Mouse (Mus musculus): Measurements from ENCODE around the gene Gnat2. TPM values are rescaled to one million over a fixed set of nuclear protein-coding genes. Genes with fewer than 3 reads are reported as not detected.

Gnat2 gene
- polyA plus RNA-seq, 1 experiment: not detected

GRCm38 (mm10) chr3:108096226-108096625, 3.6 kb downstream of the Gnat2 start:
- Histone ChIP-seq H3K4me1 (ENCODE audit: control insufficient read depth, insufficient read depth, low read length) (peaks cover 8% of the 10 kb centered on the region; the same call in 1 of the 2 replicates), H3K27ac (ENCODE audit: control insufficient read depth, insufficient read depth, low read depth, low read length, poor library complexity) (no peak overlapping the region), H3K4me3 (replicated peaks; ENCODE audit: control insufficient read depth, low read depth, low read length) (no peak overlapping the region)
- WGBS: 10% methylated on average over 8 of the region's 8 CpGs
- TF ChIP-seq POLR2A (IDR thresholded peaks at IDR 0.05; ENCODE audit: borderline replicate concordance, control insufficient read depth, low read depth, low read length): no peak
- no peak for TF ChIP-seq CTCF (IDR thresholded peaks at IDR 0.05; ENCODE audit: control insufficient read depth, insufficient read depth, low read length)

- Histone ChIP-seq H3K4me1 (ENCODE audit: control insufficient read depth, insufficient read depth, low read length) (peaks cover 8% of the 10 kb centered on the region; the same call in 1 of the 2 replicates), H3K27ac (ENCODE audit: control insufficient read depth, insufficient read depth, low read depth, low read length, poor library complexity) (peak overlapping the region; percentile 49; the same call in 1 of the 2 replicates), H3K4me3 (replicated peaks; ENCODE audit: control insufficient read depth, low read depth, low read length) (peak overlapping the region; percentile 23)
- WGBS: 38% methylated on average over 10 of the region's 10 CpGs
- TF ChIP-seq CTCF (IDR thresholded peaks at IDR 0.05; ENCODE audit: control insufficient read depth, insufficient read depth, low read length) (no peak), POLR2A (IDR thresholded peaks at IDR 0.05; ENCODE audit: borderline replicate concordance, control insufficient read depth, low read depth, low read length) (no peak)
Observed at GRCm38 (mm10) chr3:108096726-108097125, 4.1 kb downstream of the Gnat2 start.

- H3K4me3 ChIP-seq (replicated peaks; ENCODE audit: control insufficient read depth, low read depth, low read length): no peak overlapping the region
- peaks cover 8% of the 10 kb centered on the region; the same call in 1 of the 2 replicates for H3K4me1 ChIP-seq (ENCODE audit: control insufficient read depth, insufficient read depth, low read length)
- TF ChIP-seq CTCF (IDR thresholded peaks at IDR 0.05; ENCODE audit: control insufficient read depth, insufficient read depth, low read length) (no peak), POLR2A (IDR thresholded peaks at IDR 0.05; ENCODE audit: borderline replicate concordance, control insufficient read depth, low read depth, low read length) (no peak)
- 82% methylated on average over 8 of the region's 8 CpGs for WGBS
- no peak overlapping the region for H3K27ac ChIP-seq (ENCODE audit: control insufficient read depth, insufficient read depth, low read depth, low read length, poor library complexity)
Observed at GRCm38 (mm10) chr3:108097656-108098055, 5.1 kb downstream of the Gnat2 start.

GRCm38 (mm10) chr3:108098316-108098715, 5.7 kb downstream of the Gnat2 start:
- WGBS: 60% methylated on average over 6 of the region's 6 CpGs
- Histone ChIP-seq H3K27ac (ENCODE audit: control insufficient read depth, insufficient read depth, low read depth, low read length, poor library complexity) (no peak overlapping the region), H3K4me1 (ENCODE audit: control insufficient read depth, insufficient read depth, low read length) (peaks cover 6% of the 10 kb centered on the region; the same call in 1 of the 2 replicates), H3K4me3 (replicated peaks; ENCODE audit: control insufficient read depth, low read depth, low read length) (no peak overlapping the region)
- TF ChIP-seq POLR2A (IDR thresholded peaks at IDR 0.05; ENCODE audit: borderline replicate concordance, control insufficient read depth, low read depth, low read length): no peak
- no peak for TF ChIP-seq CTCF (IDR thresholded peaks at IDR 0.05; ENCODE audit: control insufficient read depth, insufficient read depth, low read length)

- no peak overlapping the region for H3K27ac ChIP-seq (ENCODE audit: control insufficient read depth, insufficient read depth, low read depth, low read length, poor library complexity)
- no peak overlapping the region for H3K4me3 ChIP-seq (replicated peaks; ENCODE audit: control insufficient read depth, low read depth, low read length)
- 56% methylated on average over 3 of the region's 3 CpGs for WGBS
- H3K4me1 ChIP-seq (ENCODE audit: control insufficient read depth, insufficient read depth, low read length): peaks cover 1% of the 10 kb centered on the region; the same call in 1 of the 2 replicates
- TF ChIP-seq CTCF (IDR thresholded peaks at IDR 0.05; ENCODE audit: control insufficient read depth, insufficient read depth, low read length) (no peak), POLR2A (IDR thresholded peaks at IDR 0.05; ENCODE audit: borderline replicate concordance, control insufficient read depth, low read depth, low read length) (no peak)
Observed at GRCm38 (mm10) chr3:108101594-108101993, 9.0 kb downstream of the Gnat2 start.

GRCm38 (mm10) chr3:108102075-108102474, 9.5 kb downstream of the Gnat2 start:
- Histone ChIP-seq H3K4me1 (ENCODE audit: control insufficient read depth, insufficient read depth, low read length) (peaks cover 1% of the 10 kb centered on the region; the same call in 1 of the 2 replicates), H3K27ac (ENCODE audit: control insufficient read depth, insufficient read depth, low read depth, low read length, poor library complexity) (no peak overlapping the region), H3K4me3 (replicated peaks; ENCODE audit: control insufficient read depth, low read depth, low read length) (no peak overlapping the region)
- WGBS: 86% methylated on average over 6 of the region's 6 CpGs
- TF ChIP-seq POLR2A (IDR thresholded peaks at IDR 0.05; ENCODE audit: borderline replicate concordance, control insufficient read depth, low read depth, low read length): no peak

GRCm38 (mm10) chr3:108105281-108105680, 12.7 kb downstream of the Gnat2 start:
- no peak overlapping the region for H3K27ac ChIP-seq (ENCODE audit: control insufficient read depth, insufficient read depth, low read depth, low read length, poor library complexity)
- WGBS: 68% methylated on average over 3 of the region's 3 CpGs
- no peaks in the 10 kb centered on the region; the same call in 1 of the 2 replicates for H3K4me1 ChIP-seq (ENCODE audit: control insufficient read depth, insufficient read depth, low read length)
- TF ChIP-seq POLR2A (IDR thresholded peaks at IDR 0.05; ENCODE audit: borderline replicate concordance, control insufficient read depth, low read depth, low read length): no peak
- no peak for TF ChIP-seq CTCF (IDR thresholded peaks at IDR 0.05; ENCODE audit: control insufficient read depth, insufficient read depth, low read length)
- no peak overlapping the region for H3K4me3 ChIP-seq (replicated peaks; ENCODE audit: control insufficient read depth, low read depth, low read length)

- WGBS: 92% methylated on average over 5 of the region's 5 CpGs
- TF ChIP-seq POLR2A (IDR thresholded peaks at IDR 0.05; ENCODE audit: borderline replicate concordance, control insufficient read depth, low read depth, low read length): no peak
- no peak for TF ChIP-seq CTCF (IDR thresholded peaks at IDR 0.05; ENCODE audit: control insufficient read depth, insufficient read depth, low read length)
- no peak overlapping the region for H3K27ac ChIP-seq (ENCODE audit: control insufficient read depth, insufficient read depth, low read depth, low read length, poor library complexity)
- no peak overlapping the region for H3K4me3 ChIP-seq (replicated peaks; ENCODE audit: control insufficient read depth, low read depth, low read length)
- H3K4me1 ChIP-seq (ENCODE audit: control insufficient read depth, insufficient read depth, low read length): no peaks in the 10 kb centered on the region; the same call in 1 of the 2 replicates
Observed at GRCm38 (mm10) chr3:108111320-108111719, 18.7 kb downstream of the Gnat2 start.

- Histone ChIP-seq H3K4me3 (replicated peaks; ENCODE audit: control insufficient read depth, low read depth, low read length) (no peak overlapping the region), H3K27ac (ENCODE audit: control insufficient read depth, insufficient read depth, low read depth, low read length, poor library complexity) (no peak overlapping the region), H3K4me1 (ENCODE audit: control insufficient read depth, insufficient read depth, low read length) (no peaks in the 10 kb centered on the region; the same call in 1 of the 2 replicates)
- TF ChIP-seq POLR2A (IDR thresholded peaks at IDR 0.05; ENCODE audit: borderline replicate concordance, control insufficient read depth, low read depth, low read length) (no peak), CTCF (IDR thresholded peaks at IDR 0.05; ENCODE audit: control insufficient read depth, insufficient read depth, low read length) (no peak)
- WGBS: 76% methylated on average over 7 of the region's 7 CpGs
Observed at GRCm38 (mm10) chr3:108112246-108112645, 19.7 kb downstream of the Gnat2 start.
